Mouse (Mus musculus) heart, postnatal 0 days (tissue): ENCODE data around the gene Fbxo45.

Experiments used
- CTCF ChIP-seq: IDR thresholded peaks from 2 replicates; pipeline ENCODE4 v1.5.1; 2016; ENCODE audit warnings: antibody characterized with exemption, control low read depth, low read depth
- EP300 ChIP-seq: IDR thresholded peaks from 2 replicates; pipeline ENCODE4 v1.6.1; 2016; ENCODE audit warnings: antibody characterized with exemption, low read depth

- TF ChIP-seq CTCF = no peak
- TF ChIP-seq EP300 = no peak
Measured at GRCm38 (mm10) chr16:32275041-32275440, 28.1 kb upstream of the Fbxo45 start.
